Mouse (Mus musculus): ENCODE measurements around the gene Ptpn11. TPM values are rescaled to one million over a fixed set of nuclear protein-coding genes. Genes with fewer than 3 reads are reported as not detected.

Ptpn11 gene
- polyA plus RNA-seq, 1 experiment from 2014 or later: 21.1 TPM

- WGBS: 67% methylated on average over 7 of the region's 7 CpGs
- H3K4me2 ChIP-seq (replicated peaks): no peak overlapping the region
- no peak for ATAC-seq (ENCODE audit: insufficient number of reproducible peaks, low FRiP score, low TSS enrichment, low read depth)
- no peaks in the 10 kb centered on the region for H3K9me3 ChIP-seq (replicated peaks)
- no peak overlapping the region for H3K9ac ChIP-seq
- no peaks in the 10 kb centered on the region for H3K36me3 ChIP-seq
- H3K4me1 ChIP-seq: peaks cover 3% of the 10 kb centered on the region; the same call in 1 of the 2 replicates
- H3K27me3 ChIP-seq: no peaks in the 10 kb centered on the region
- no peak overlapping the region for H3K4me3 ChIP-seq (replicated peaks)
- H3K27ac ChIP-seq (replicated peaks): no peak overlapping the region
Observed at GRCm38 (mm10) chr5:121109185-121109584, 82.0 kb downstream of the Ptpn11 start.

DNA sequence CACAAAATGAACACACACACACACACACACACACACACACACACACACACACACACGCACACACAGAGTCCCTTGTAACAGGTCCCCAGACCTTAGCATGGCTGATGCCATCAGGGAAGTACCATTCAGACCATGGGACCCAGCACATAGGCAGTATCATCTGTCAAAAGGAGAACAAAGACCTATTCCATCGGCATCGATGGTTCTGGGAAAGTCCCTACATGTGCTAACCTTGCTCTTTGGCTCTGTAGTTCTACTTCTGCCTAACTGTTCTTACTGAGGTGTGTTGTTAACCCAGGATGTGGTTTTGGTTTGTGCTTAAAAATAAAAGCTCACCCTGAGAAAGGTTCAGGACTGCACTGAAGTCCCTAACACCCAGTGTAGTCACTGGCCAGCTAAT lies 84.3 kb downstream of the Ptpn11 start:
- Histone ChIP-seq H3K27me3 (no peaks in the 10 kb centered on the region), H3K27ac (replicated peaks) (no peak overlapping the region), H3K4me3 (replicated peaks) (no peak overlapping the region), H3K9me3 (replicated peaks) (no peaks in the 10 kb centered on the region), H3K4me1 (0 out of 2 replicates have a peak, but pooled peaks cover 3% of the 10 kb centered on the region), H3K4me2 (replicated peaks) (no peak overlapping the region), H3K36me3 (no peaks in the 10 kb centered on the region), H3K9ac (no peak overlapping the region)
- WGBS: 75% methylated on average over 3 of the region's 3 CpGs
- no peak for ATAC-seq (ENCODE audit: insufficient number of reproducible peaks, low FRiP score, low TSS enrichment, low read depth)

DNA sequence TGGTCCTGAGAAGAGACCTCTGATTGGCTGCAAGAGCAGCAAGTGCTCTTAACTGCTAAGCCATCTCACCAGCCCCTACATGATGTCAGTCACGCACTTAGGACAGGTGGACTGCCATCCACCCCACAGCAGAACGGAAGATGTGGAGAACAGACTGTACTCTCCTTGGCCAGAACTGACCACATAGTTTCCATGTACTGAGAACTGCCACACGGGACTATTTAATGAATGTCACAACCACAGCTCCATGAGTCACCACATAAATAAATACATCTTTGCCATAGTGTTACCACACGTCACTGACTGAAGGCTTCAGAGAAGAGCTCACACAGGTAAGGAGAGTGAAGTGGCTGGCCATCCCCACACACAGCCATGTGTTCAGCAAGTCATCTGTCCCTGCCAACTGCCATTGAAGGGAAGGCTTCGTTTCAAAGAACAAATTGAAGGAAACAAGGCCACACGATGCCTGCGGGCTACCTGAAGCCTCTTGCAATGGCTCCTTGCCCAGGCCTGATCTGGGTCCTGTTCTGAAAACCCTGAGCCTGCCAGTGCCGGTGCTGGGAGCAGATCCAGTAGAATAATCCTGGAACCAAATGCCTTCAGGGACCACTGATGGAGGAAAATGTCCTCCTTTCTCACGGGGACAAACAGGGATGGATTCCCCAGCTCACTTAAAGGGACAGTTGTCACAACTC lies 90.2 kb downstream of the Ptpn11 start:
- no peak overlapping the region for H3K9ac ChIP-seq
- H3K9me3 ChIP-seq (replicated peaks): no peaks in the 10 kb centered on the region
- no peaks in the 10 kb centered on the region for H3K36me3 ChIP-seq
- no peaks in the 10 kb centered on the region for H3K27me3 ChIP-seq
- H3K4me1 ChIP-seq: no peaks in the 10 kb centered on the region
- WGBS: 75% methylated on average over 9 of the region's 9 CpGs
- H3K4me2 ChIP-seq (replicated peaks): no peak overlapping the region
- no peak overlapping the region for H3K4me3 ChIP-seq (replicated peaks)
- no peak overlapping the region for H3K27ac ChIP-seq (replicated peaks)
- ATAC-seq (ENCODE audit: insufficient number of reproducible peaks, low FRiP score, low TSS enrichment, low read depth): no peak

DNA sequence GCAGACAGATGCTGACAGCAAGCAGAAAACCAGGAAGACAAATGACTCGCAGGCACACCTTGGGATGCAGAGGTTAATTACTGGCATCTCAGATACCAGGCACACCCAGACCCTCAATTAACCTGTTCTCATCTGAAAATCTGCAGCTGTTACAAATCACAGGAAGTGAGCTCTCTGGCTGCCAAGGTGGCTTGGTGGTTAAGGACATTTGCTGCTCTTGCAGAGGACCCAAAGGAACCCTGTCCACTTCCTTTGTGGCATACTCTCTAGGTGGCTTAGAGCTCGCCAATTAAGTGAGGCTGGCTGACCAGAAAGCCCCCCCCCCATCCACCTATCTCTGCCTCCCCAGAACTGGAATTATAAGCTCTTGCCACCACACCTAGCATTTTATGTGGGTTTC lies 91.1 kb downstream of the Ptpn11 start:
- 40% methylated on average over 2 of the region's 2 CpGs for WGBS
- no peak overlapping the region for H3K27ac ChIP-seq (replicated peaks)
- H3K4me3 ChIP-seq (replicated peaks): no peak overlapping the region
- no peak overlapping the region for H3K9ac ChIP-seq
- no peak overlapping the region for H3K4me2 ChIP-seq (replicated peaks)
- ATAC-seq (ENCODE audit: insufficient number of reproducible peaks, low FRiP score, low TSS enrichment, low read depth): no peak
- no peaks in the 10 kb centered on the region for H3K36me3 ChIP-seq
- no peaks in the 10 kb centered on the region for H3K4me1 ChIP-seq
- no peaks in the 10 kb centered on the region for H3K9me3 ChIP-seq (replicated peaks)
- H3K27me3 ChIP-seq: no peaks in the 10 kb centered on the region

GRCm38 (mm10) chr5:121097970-121098369 lies 93.2 kb downstream of the Ptpn11 start:
- no peak overlapping the region for H3K4me3 ChIP-seq (replicated peaks)
- H3K9me3 ChIP-seq (replicated peaks): no peaks in the 10 kb centered on the region
- H3K9ac ChIP-seq: no peak overlapping the region
- no peak for ATAC-seq (ENCODE audit: insufficient number of reproducible peaks, low FRiP score, low TSS enrichment, low read depth)
- no peak overlapping the region for H3K27ac ChIP-seq (replicated peaks)
- no peaks in the 10 kb centered on the region for H3K4me1 ChIP-seq
- H3K27me3 ChIP-seq: no peaks in the 10 kb centered on the region
- H3K36me3 ChIP-seq: no peaks in the 10 kb centered on the region
- H3K4me2 ChIP-seq (replicated peaks): no peak overlapping the region
- WGBS: 77% methylated on average over 4 of the region's 4 CpGs

DNA sequence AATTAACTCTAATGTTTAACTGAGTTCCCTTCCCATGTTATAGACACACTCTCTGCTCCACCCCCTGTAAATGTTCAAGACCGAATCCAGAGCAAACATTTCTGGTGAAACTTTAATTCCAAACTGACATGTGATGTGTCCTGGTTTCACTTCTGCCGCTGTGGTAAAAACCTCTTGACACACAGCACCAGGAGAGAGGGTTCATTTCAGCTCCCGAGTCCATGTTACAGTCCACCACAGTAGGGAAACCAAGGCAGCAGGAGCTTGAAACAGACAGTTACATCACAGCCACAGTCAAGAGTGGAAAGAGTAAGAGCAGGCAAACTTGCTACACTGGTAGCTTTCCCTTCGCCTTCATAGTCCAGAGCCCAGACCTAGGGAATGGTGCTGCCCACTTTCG lies 94.5 kb downstream of the Ptpn11 start:
- Histone ChIP-seq H3K27me3 (no peaks in the 10 kb centered on the region), H3K9ac (no peak overlapping the region), H3K4me1 (no peaks in the 10 kb centered on the region), H3K36me3 (no peaks in the 10 kb centered on the region), H3K4me2 (replicated peaks) (no peak overlapping the region), H3K27ac (replicated peaks) (no peak overlapping the region), H3K4me3 (replicated peaks) (no peak overlapping the region), H3K9me3 (replicated peaks) (no peaks in the 10 kb centered on the region)
- no peak for ATAC-seq (ENCODE audit: insufficient number of reproducible peaks, low FRiP score, low TSS enrichment, low read depth)
- 86% methylated on average over 5 of the region's 5 CpGs for WGBS

DNA sequence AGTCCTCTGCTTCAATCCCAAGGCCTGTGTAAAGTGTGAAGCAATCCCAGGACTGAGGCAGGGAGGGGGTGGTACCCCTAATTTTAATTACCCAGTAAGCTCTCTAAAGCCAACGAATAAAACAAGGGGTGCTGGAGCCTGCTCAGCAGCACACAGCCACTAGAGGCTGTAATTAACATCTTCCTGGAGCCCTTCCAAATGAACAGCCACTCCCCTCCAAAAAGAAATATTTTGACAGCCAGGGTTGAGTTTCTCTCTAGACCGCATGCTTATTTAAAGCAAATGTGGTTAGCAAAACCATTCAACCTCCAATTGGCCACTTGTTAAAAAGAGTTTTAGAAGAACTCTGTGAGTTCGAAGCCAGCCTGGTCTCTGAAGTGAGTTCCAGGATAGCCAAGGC lies 97.9 kb downstream of the Ptpn11 start:
- no peak for ATAC-seq (ENCODE audit: insufficient number of reproducible peaks, low FRiP score, low TSS enrichment, low read depth)
- H3K4me2 ChIP-seq (replicated peaks): no peak overlapping the region
- no peaks in the 10 kb centered on the region for H3K4me1 ChIP-seq
- H3K4me3 ChIP-seq (replicated peaks): no peak overlapping the region
- H3K27ac ChIP-seq (replicated peaks): no peak overlapping the region
- H3K36me3 ChIP-seq: no peaks in the 10 kb centered on the region
- H3K27me3 ChIP-seq: no peaks in the 10 kb centered on the region
- H3K9ac ChIP-seq: no peak overlapping the region
- no peaks in the 10 kb centered on the region for H3K9me3 ChIP-seq (replicated peaks)
- 55% methylated on average over 3 of the region's 3 CpGs for WGBS

DNA sequence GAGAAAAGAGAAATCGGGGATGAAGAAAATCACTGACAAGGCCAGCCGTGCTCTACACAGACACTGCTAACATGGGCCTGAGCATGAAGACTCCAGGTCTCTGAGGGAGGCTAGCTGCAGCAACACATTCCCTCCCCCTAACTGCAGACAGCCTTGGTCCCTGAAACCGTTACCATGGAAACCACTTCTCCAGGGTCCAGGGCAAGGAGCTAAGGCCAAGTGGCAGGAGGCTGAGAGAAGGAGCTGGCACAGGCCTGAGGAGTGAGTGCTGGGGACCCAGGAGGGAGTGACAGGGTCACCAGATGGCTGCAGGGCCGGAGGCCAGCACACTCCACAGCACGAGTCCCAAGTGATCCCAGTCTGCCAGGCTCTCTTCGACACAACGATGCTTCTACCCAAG lies 101.5 kb downstream of the Ptpn11 start:
- H3K9ac ChIP-seq: no peak overlapping the region
- no peaks in the 10 kb centered on the region for H3K27me3 ChIP-seq
- no peaks in the 10 kb centered on the region for H3K36me3 ChIP-seq
- 77% methylated on average over 7 of the region's 7 CpGs for WGBS
- H3K9me3 ChIP-seq (replicated peaks): no peaks in the 10 kb centered on the region
- H3K4me1 ChIP-seq: no peaks in the 10 kb centered on the region
- no peak overlapping the region for H3K27ac ChIP-seq (replicated peaks)
- no peak for ATAC-seq (ENCODE audit: insufficient number of reproducible peaks, low FRiP score, low TSS enrichment, low read depth)
- H3K4me3 ChIP-seq (replicated peaks): no peak overlapping the region
- no peak overlapping the region for H3K4me2 ChIP-seq (replicated peaks)

- no peak overlapping the region for H3K27ac ChIP-seq (replicated peaks)
- ATAC-seq (ENCODE audit: insufficient number of reproducible peaks, low FRiP score, low TSS enrichment, low read depth): no peak
- no peak overlapping the region for H3K4me3 ChIP-seq (replicated peaks)
- H3K27me3 ChIP-seq: no peaks in the 10 kb centered on the region
- no peaks in the 10 kb centered on the region for H3K36me3 ChIP-seq
- H3K4me2 ChIP-seq (replicated peaks): no peak overlapping the region
- no peak overlapping the region for H3K9ac ChIP-seq
- WGBS: 56% methylated on average over 7 of the region's 7 CpGs
- no peaks in the 10 kb centered on the region for H3K9me3 ChIP-seq (replicated peaks)
- no peaks in the 10 kb centered on the region for H3K4me1 ChIP-seq
Observed at GRCm38 (mm10) chr5:121087733-121088132, 103.5 kb downstream of the Ptpn11 start.

DNA sequence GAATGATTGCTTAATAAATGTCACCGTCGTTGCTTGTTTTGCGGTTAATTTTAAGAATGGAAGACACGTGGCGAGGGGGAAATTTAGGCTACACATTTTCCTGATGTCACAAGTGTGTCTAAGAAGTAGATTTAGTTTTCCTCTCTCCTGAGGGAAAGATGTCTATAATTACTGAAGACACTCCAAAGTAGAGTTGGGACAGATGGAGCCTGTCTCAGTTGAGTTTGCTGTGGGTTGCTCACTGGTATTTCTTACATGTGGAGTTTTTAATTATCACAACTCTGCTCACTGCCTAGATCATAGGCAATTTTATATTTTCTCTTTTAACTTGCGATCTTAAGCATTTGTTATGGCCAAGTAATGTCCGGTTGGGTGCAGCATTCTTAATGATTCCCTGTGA lies 108.6 kb downstream of the Ptpn11 start:
- Histone ChIP-seq H3K9me3 (replicated peaks) (no peaks in the 10 kb centered on the region), H3K4me2 (replicated peaks) (no peak overlapping the region), H3K9ac (no peak overlapping the region), H3K36me3 (no peaks in the 10 kb centered on the region), H3K4me1 (no peaks in the 10 kb centered on the region), H3K27me3 (no peaks in the 10 kb centered on the region), H3K27ac (replicated peaks) (no peak overlapping the region), H3K4me3 (replicated peaks) (no peak overlapping the region)
- 91% methylated on average over 7 of the region's 7 CpGs for WGBS
- no peak for ATAC-seq (ENCODE audit: insufficient number of reproducible peaks, low FRiP score, low TSS enrichment, low read depth)

GRCm38 (mm10) chr5:121081754-121082153 lies 109.4 kb downstream of the Ptpn11 start:
- Histone ChIP-seq H3K9me3 (replicated peaks) (no peaks in the 10 kb centered on the region), H3K27me3 (no peaks in the 10 kb centered on the region), H3K36me3 (no peaks in the 10 kb centered on the region), H3K4me1 (no peaks in the 10 kb centered on the region), H3K4me2 (replicated peaks) (no peak overlapping the region), H3K27ac (replicated peaks) (no peak overlapping the region), H3K9ac (no peak overlapping the region), H3K4me3 (replicated peaks) (no peak overlapping the region)
- WGBS: 72% methylated on average over 5 of the region's 5 CpGs
- ATAC-seq (ENCODE audit: insufficient number of reproducible peaks, low FRiP score, low TSS enrichment, low read depth): no peak

Measured in embryonic facial prominence, embryonic 15.5 days (tissue).